Mouse (Mus musculus) layer of hippocampus, postnatal 36 days (tissue): ENCODE results near the gene Adamtsl3. TPM values are rescaled to one million over a fixed set of nuclear protein-coding genes. Genes with fewer than 3 reads are reported as not detected.

Experiments used
- DNase-seq, 2 experiments: peaks; one replicate each; pipeline ENCODE4 v3.0.0; 2022
- total RNA-seq, 2 experiments: library from RNA; stranded (reverse); gene quantifications; 2 replicates each; pipeline ENCODE4 v1.2.3; 2021

Gene Adamtsl3
- total RNA-seq, 2 experiments from 2014 or later: 1.4 to 2.3 TPM

GRCm38 (mm10) chr7:82531376-82531775 is 195.9 kb downstream of the Adamtsl3 start:
- DNase-seq: no peak

DNA sequence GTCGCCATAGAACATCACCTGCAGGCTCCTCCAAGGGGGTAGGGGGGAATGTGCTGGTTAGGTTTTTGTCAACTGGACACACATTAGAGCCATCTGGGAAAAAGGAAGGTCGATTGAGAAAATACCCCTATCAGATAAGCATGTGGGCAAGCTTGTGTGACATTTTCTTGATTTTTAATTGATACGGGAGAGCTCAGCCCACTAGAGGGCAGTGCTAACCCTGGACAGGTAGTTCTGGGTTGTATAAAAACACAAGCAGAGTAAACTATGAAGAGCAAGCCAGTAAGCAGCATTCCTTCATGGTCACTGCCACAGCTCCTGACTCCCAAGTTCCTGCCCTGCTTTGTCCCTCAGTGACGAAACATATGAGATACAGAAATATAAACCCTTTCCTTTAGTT is 197.7 kb downstream of the Adamtsl3 start:
- DNase-seq: no peak

DNA sequence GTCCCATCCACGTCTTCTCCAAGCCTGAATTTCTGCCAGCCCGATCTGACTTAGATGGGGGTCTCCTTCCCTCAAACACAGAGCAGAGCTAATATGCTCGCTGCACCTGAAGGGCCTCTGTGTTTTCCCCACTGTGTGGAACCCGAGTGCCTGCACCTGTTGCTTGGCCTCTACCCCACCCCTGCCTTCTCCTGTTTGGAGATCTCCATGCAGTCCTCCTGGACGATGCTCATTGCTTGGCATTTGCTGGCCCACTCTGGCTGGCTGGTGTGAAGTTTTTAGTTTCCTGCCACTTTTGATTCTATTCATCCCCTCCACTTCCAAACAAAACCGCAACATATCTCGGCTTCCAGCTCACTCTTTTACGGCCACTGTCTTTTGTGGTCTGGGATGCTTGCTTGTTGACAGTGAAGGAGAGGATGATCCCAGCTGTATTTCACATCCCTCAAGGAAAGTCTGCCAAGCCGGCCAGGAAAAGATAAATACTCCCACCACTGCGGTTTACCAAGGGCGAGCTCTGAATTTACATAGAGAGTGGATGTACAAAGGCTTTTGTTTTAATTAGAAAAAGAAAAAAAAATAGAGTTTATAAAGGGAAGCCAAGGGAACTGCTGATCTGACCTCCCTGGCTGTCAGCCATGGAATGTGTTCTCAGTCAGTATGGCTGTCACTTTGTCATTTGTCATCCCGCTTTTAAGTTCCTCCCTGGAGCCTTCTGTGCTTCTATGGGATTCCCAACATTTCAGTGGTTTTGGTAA is 198.4 kb downstream of the Adamtsl3 start:
- DNase-seq: no peak

- no peak for DNase-seq
Measured at GRCm38 (mm10) chr7:82544390-82544919, 209.0 kb downstream of the Adamtsl3 start.

- no peak for DNase-seq
Measured at GRCm38 (mm10) chr7:82552005-82552404, 216.5 kb downstream of the Adamtsl3 start.

- no peak for DNase-seq
Measured at GRCm38 (mm10) chr7:82555803-82556202, 220.3 kb downstream of the Adamtsl3 start.

GRCm38 (mm10) chr7:82556417-82556816 is 220.9 kb downstream of the Adamtsl3 start:
- DNase-seq: no peak

- no peak for DNase-seq
Measured at GRCm38 (mm10) chr7:82557111-82557510, 221.6 kb downstream of the Adamtsl3 start.

DNA sequence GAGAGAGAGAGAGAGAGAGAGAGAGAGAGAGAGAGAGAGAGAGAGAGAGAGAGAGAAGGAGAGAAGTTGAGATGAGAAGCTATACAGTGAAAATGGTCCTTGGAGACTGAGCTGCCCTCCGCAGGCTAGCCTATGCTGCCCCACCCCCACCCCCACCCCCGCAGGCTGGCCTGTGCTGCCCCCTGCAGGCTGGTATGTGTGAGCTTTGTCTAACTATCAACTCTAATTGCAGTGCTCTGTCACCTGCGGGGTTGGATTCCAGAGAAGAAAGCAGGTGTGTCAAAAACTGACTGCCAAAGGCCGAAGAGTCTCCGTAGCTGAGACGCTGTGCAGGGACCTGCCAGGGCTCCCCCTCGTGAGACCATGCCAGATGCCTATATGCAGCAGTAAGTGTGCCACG is 231.2 kb downstream of the Adamtsl3 start:
- no peak for DNase-seq

- no peak for DNase-seq
Measured at GRCm38 (mm10) chr7:82567811-82568210, 232.3 kb downstream of the Adamtsl3 start.

DNA sequence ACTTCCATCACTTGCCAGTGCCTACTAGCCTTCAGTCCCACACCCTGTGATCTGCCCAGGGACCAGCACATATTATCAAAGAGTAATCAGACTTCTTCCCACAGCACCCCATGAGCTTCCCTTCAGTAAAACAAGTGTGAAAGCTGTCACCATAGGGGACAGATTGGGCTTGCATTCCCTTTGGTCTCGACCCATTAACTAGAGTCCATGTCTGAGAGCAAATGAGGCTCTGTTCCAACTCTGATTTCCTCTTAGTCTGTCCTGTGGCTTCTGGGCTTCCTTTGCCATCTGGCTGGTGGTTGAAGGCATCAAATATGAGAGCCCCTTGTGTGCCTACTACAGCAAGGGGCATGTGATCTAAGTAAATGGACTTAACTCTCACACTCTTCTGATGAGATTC is 237.5 kb downstream of the Adamtsl3 start:
- no peak for DNase-seq

- DNase-seq: no peak
Measured at GRCm38 (mm10) chr7:82580007-82580406, 244.5 kb downstream of the Adamtsl3 start.

GRCm38 (mm10) chr7:82581802-82582201 is 246.3 kb downstream of the Adamtsl3 start:
- DNase-seq: no peak

GRCm38 (mm10) chr7:82582534-82582933 is 247.0 kb downstream of the Adamtsl3 start:
- DNase-seq: no peak

DNA sequence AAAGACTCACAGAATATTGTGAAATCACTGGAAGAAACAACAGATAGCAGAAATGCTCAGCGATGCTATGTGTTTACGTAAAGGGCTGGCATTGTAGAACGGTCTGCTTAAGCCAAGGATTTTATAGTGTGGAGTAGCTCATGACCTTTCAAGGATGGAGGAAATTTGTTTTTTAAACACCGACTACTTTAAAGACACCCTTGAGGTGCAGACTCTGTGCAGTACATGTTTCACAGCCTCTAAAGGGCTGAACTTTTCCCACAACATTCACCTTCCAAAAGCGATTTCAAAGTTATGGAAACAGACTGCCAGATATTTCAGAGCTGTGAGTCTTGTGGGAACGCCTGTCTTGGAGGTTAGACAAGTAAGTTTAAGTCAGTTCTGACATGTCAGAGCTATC is 255.4 kb downstream of the Adamtsl3 start:
- no peak for DNase-seq

- no peak for DNase-seq
Measured at GRCm38 (mm10) chr7:82602008-82602407, 266.5 kb downstream of the Adamtsl3 start.

DNA sequence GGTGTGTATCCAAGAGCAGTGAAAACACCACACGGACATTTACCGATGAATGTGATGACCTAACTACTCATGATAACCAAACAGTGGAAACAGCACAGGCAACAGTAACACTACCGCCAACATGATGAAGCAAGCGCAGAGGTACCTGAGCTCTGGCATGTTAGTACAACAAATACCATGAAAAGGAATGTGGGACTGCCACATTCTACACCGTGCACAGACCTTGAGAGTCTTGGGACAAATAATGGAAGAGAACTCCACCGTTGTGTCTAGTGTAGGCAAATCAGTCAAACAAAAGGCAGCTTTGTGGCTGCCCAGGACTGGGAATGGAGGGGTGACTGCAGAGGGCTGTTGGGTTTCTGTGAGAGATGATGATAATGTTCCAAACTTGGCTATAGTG is 269.9 kb downstream of the Adamtsl3 start:
- DNase-seq: no peak

- no peak for DNase-seq
Measured at GRCm38 (mm10) chr7:82609629-82610028, 274.1 kb downstream of the Adamtsl3 start.

DNA sequence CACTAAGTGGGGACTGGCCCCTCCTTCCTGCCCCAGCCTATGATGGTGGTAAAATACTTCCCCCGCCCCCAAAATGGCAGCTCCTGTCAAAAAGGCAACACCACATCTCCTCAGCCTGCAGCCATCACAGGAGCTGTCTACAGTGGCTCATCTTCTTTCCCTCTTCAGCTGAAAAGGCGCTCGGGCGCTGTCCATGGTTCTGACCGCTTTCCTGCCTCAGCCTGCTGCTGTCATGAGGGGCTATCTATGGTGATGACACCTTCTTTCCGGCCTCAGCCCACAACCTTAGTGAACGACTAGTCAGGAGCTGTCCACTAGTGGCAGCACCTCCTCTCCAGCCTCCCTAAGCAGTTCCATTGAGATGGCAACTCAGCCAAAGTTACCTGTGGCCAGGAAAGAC is 289.8 kb downstream of the Adamtsl3 start:
- no peak for DNase-seq

DNA sequence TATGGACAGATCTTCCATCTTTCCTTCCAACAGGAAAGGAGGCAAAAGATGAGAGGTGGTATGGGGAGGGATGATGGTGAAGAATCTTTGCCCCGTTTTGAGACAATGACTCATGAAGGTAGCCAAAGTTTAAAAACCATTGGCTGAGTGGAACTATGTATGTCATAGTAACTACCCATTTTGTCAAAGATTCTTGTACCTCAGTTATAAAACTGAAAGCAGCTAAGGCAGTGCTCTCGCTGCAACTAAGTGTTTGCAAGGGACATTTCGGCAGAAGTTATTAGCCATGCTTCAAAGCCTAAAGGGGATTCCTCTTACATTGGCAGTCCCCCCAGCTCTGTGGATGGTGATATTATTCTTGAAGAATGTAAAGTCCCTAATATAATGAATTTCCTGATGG is 311.7 kb downstream of the Adamtsl3 start:
- no peak for DNase-seq

- DNase-seq: no peak
Measured at GRCm38 (mm10) chr7:82647909-82648308, 312.4 kb downstream of the Adamtsl3 start.

- DNase-seq: peak; percentile 93
Measured at GRCm38 (mm10) chr7:82648353-82649080, 313.0 kb downstream of the Adamtsl3 start, which contains the start of the genes Saxo2 and Efl1. Gene Saxo2, minus strand, starts transcription at chr7:82648528. Gene Efl1, plus strand, starts transcription at chr7:82648614.

GRCm38 (mm10) chr7:82649081-82649445 is 313.6 kb downstream of the Adamtsl3 start:
- no peak for DNase-seq
